Mouse (Mus musculus) forebrain, postnatal 0 days (tissue): ENCODE results near the gene Stxbp3. TPM values are rescaled to one million over a fixed set of nuclear protein-coding genes. Genes with fewer than 3 reads are reported as not detected.

Source experiments
- ATAC-seq: fragments of 200-750 bp; cut with Nextera tagmentation; 2 replicates; pipeline ENCODE4 v1.8.0; 2017; ENCODE audit warnings: mild to moderate bottlenecking, moderate library complexity
- DNase-seq: peaks from one replicate; pipeline ENCODE4 v3.0.0-alpha.2; 2015
- H3K27ac ChIP-seq: fragments of 300-500 bp; sonication (generic); 2 replicates; pipeline ENCODE4 v1.5.1; 2014; ENCODE audit warnings: low read depth, mild to moderate bottlenecking, antibody characterized with exemption, low read length, moderate library complexity, mixed read lengths
- H3K27me3 ChIP-seq: fragments of 300-500 bp; sonication (generic); 2 replicates; pipeline ENCODE4 v1.6.1; 2014; ENCODE audit warnings: mild to moderate bottlenecking, low read length, mixed read lengths; ENCODE audit not compliant: insufficient read depth
- H3K36me3 ChIP-seq: fragments of 300-500 bp; sonication (generic); 2 replicates; pipeline ENCODE4 v1.6.1; 2014; ENCODE audit warnings: mild to moderate bottlenecking, moderate library complexity; ENCODE audit not compliant: insufficient read depth
- H3K4me1 ChIP-seq: fragments of 300-500 bp; sonication (generic); 2 replicates; pipeline ENCODE4 v1.6.1; 2014; ENCODE audit warnings: antibody characterized with exemption; ENCODE audit not compliant: insufficient read depth
- H3K4me2 ChIP-seq: fragments of 300-500 bp; sonication (generic); 2 replicates; pipeline ENCODE4 v1.6.1; 2014; ENCODE audit warnings: low read depth, mild to moderate bottlenecking, moderate library complexity
- H3K4me3 ChIP-seq: fragments of 300-500 bp; sonication (generic); 2 replicates; pipeline ENCODE4 v1.5.1; 2014; ENCODE audit warnings: low read depth, low read length, mixed read lengths
- H3K9ac ChIP-seq: fragments of 300-500 bp; sonication (generic); 2 replicates; pipeline ENCODE4 v1.6.1; 2014; ENCODE audit warnings: mild to moderate bottlenecking
- H3K9me3 ChIP-seq: fragments of 300-500 bp; sonication (generic); 2 replicates; pipeline ENCODE4 v1.6.1; 2016; ENCODE audit warnings: low read length
- CTCF ChIP-seq: sonication (generic); IDR thresholded peaks from 2 replicates; pipeline ENCODE4 v1.5.1; 2016; ENCODE audit warnings: antibody characterized with exemption, control low read depth, low read depth
- WGBS: fragments of 180-500 bp; shearing (Covaris S2); extraction: QIAGEN DNeasy Blood & Tissue Kit; methylation state at CpG from one replicate; pipeline ENCODE4 v1.1.7; 2014; 5-methylcytosine and 5-hydroxymethylcytosine counted together
- polyA plus RNA-seq: library from polyadenylated mRNA; unstranded; fragments of >200 nt; fragmentation: Nextera tagmentation; extraction: Ambion mirVana; gene quantifications from 2 replicates; pipeline ENCODE4 v1.2.1, GENCODE M21; 2015
- total RNA-seq: library from RNA; depleted of rRNA; stranded (reverse); fragments of >200 nt; gene quantifications from 2 replicates; pipeline ENCODE4 v1.2.3, GENCODE M21; 2014

Gene Stxbp3
- total and polyA plus RNA-seq, 2 experiments from 2014 or later = 9.7 to 11.2 TPM

DNA sequence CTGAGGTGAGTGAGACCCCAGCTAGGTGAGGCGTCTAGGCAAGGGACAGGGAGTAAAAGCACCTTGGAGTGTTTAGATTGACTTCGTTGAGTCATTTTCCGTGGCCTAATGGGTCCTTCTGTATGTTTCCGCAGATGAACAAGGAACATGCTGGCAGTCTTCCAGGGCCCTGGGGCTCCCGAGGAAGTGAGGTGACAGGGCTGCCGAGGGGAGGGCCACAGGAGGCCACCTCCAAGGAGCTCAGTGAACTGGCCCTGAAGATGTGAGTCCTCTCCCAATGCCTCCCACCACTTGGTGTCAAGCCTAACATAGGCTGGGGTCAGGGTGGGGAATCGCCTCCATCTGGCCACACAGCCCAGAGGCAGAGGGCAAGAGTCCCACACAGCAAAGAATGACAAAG is 75.3 kb downstream of the Stxbp3 start:
- Histone ChIP-seq H3K36me3 (no peaks in the 10 kb centered on the region), H3K4me3 (no peak overlapping the region), H3K27me3 (no peaks in the 10 kb centered on the region), H3K27ac (no peak overlapping the region), H3K9me3 (no peaks in the 10 kb centered on the region), H3K4me2 (no peak overlapping the region), H3K4me1 (no peaks in the 10 kb centered on the region), H3K9ac (no peak overlapping the region)
- WGBS = 43% methylated on average over 7 of the region's 7 CpGs
- ATAC-seq = no peak
- no peak for TF ChIP-seq CTCF
- no peak for DNase-seq

DNA sequence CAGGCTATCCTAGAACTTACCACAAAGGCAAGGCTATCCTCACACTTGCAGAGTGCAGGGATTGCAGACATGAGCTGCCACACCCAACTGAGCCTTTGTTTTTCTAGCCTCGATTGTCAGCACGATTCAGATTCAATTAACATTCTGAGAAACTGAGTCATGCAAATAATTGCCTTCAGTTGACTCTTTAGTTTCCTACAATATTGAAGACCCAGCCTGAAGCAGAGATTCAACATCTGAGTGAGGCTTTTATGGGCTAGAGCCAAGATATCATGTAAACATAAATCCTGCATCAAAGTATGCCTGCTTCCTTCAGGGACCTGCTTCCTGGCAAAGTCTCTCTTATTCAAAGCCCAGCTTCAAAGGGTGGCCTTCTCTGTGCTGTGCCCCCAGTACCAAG is 76.6 kb downstream of the Stxbp3 start:
- no peak for ATAC-seq
- H3K9me3 ChIP-seq = no peaks in the 10 kb centered on the region
- WGBS = 69% methylated on average over 2 of the region's 2 CpGs
- H3K4me3 ChIP-seq = no peak overlapping the region
- no peaks in the 10 kb centered on the region for H3K4me1 ChIP-seq
- no peak overlapping the region for H3K27ac ChIP-seq
- no peak overlapping the region for H3K4me2 ChIP-seq
- TF ChIP-seq CTCF = no peak
- no peaks in the 10 kb centered on the region for H3K36me3 ChIP-seq
- H3K27me3 ChIP-seq = no peaks in the 10 kb centered on the region
- DNase-seq = no peak
- no peak overlapping the region for H3K9ac ChIP-seq

DNA sequence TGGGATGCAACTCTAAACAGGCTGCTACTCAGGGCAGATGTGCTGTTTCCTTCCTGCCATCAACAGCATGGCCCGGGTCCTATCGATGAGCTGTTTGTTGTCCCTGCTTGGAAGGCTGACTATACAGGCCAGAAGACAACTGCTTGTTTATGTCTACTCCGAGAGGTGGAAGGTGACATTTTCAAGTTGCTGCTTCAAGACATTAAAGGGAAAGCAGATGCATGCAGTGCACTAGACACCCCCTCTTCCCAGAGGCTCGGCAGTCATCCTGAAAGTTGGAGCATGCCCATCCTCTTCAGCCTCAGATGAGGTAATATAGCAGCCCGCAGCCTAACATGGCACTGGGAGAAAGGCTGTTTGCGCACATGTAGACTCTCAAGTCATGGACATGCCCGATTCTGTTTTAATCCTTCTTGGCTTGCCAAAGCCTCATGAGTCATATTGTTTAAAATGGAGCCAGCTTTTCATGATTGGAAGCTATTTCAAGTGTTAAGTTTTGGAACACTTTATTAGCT is 77.7 kb downstream of the Stxbp3 start:
- no peak for TF ChIP-seq CTCF
- Histone ChIP-seq H3K27me3 (no peaks in the 10 kb centered on the region), H3K36me3 (no peaks in the 10 kb centered on the region), H3K27ac (no peak overlapping the region), H3K4me1 (no peaks in the 10 kb centered on the region), H3K9me3 (no peaks in the 10 kb centered on the region), H3K4me3 (no peak overlapping the region), H3K9ac (no peak overlapping the region), H3K4me2 (no peak overlapping the region)
- DNase-seq (peak; percentile 50), ATAC-seq (peak; percentile 85)
- 73% methylated on average over 7 of the region's 7 CpGs for WGBS

DNA sequence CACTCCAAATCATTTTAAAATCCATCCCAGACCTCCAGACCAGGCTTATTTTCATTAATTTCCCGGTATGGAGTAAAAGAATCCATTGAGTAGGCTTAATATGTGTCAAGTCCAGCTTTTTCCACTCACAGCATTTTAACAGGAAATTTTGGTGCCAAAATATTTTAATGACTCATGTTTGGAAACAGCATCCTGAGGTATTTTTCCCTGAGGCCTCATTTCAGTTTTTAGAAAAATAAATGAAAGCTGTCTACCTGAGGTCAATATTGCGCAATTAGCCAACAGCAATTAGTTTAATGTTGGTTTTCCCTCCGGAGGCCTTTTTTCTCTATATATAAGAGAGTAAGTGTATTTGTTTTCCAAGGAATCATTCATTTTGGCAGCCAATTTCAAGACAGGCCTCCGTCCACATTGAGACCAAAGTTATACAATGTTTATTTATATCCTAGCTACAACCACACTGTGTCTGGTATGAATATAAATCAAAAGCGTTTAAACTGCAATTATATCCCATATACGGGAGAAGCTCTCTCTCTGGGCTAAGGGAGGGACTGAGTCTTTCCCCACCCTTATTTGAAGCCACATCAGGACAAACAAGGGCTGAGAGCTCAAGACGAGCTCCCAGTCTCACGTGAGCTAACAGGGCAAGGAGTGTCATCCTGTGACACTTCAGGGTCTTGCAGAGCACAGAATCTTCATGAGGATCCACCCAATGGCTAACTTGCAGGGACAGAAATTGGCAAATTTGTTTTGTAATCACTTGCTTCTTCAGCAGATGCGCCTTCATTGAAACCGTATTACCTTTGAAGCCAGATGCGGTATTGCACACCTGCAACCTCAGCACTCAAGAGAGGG is 80.5 kb downstream of the Stxbp3 start:
- Histone ChIP-seq H3K9ac (no peak overlapping the region), H3K36me3 (no peaks in the 10 kb centered on the region), H3K9me3 (no peaks in the 10 kb centered on the region), H3K27ac (no peak overlapping the region), H3K4me2 (no peak overlapping the region), H3K4me1 (no peaks in the 10 kb centered on the region), H3K4me3 (no peak overlapping the region), H3K27me3 (no peaks in the 10 kb centered on the region)
- peak; percentile 38; the same call in 1 of the 2 replicates for ATAC-seq
- no peak for DNase-seq
- no peak for TF ChIP-seq CTCF
- 73% methylated on average over 11 of the region's 11 CpGs for WGBS

DNA sequence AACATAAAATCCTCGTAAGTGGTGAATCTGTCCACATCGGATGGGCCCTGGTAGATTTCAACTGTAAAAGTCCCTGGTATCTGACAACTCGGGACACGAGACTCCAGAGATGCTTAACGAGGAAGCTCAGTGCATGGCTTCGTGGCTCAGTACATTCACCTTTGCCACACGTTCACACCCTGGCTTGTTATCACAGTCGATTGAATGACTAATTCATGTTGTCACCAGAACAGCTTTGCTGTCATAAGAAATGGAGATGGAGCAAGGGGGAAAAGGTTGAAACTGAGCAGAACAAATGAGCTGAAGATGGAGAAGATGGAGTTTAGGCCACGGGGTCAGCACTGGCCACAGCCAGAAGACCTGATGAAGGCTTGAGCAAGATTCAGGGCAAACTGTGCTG is 82.8 kb downstream of the Stxbp3 start:
- no peaks in the 10 kb centered on the region for H3K36me3 ChIP-seq
- no peaks in the 10 kb centered on the region for H3K27me3 ChIP-seq
- DNase-seq (no peak), ATAC-seq (no peak)
- no peaks in the 10 kb centered on the region for H3K4me1 ChIP-seq
- no peak for TF ChIP-seq CTCF
- H3K4me2 ChIP-seq = no peak overlapping the region
- no peak overlapping the region for H3K4me3 ChIP-seq
- no peak overlapping the region for H3K9ac ChIP-seq
- H3K9me3 ChIP-seq = no peaks in the 10 kb centered on the region
- H3K27ac ChIP-seq = no peak overlapping the region
- 67% methylated on average over 9 of the region's 9 CpGs for WGBS

DNA sequence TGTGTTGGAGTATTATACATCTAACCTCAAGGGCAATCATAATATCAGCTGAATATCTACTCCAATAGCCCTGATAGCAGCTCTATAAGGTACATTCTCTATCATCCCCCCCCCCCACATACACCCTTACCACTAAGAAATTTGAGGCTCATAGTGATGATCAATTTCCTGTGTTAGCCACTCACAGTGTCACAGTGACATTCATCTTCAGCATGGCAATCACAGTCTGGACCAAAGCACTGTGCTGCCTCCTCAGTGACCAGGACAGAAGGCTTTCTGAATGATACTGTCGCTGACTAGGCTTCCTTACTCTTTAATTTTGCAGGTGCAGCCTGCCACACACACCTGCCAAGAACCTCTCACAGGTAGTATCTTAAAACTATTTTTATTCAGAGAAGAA is 84.2 kb downstream of the Stxbp3 start:
- no peak overlapping the region for H3K4me3 ChIP-seq
- no peak for DNase-seq
- no peak for ATAC-seq
- TF ChIP-seq CTCF = no peak
- H3K4me1 ChIP-seq = no peaks in the 10 kb centered on the region
- no peaks in the 10 kb centered on the region for H3K27me3 ChIP-seq
- no peak overlapping the region for H3K4me2 ChIP-seq
- no peak overlapping the region for H3K27ac ChIP-seq
- no peaks in the 10 kb centered on the region for H3K9me3 ChIP-seq
- no peak overlapping the region for H3K9ac ChIP-seq
- H3K36me3 ChIP-seq = no peaks in the 10 kb centered on the region
- 85% methylated on average over 1 of the region's 1 CpGs for WGBS

DNA sequence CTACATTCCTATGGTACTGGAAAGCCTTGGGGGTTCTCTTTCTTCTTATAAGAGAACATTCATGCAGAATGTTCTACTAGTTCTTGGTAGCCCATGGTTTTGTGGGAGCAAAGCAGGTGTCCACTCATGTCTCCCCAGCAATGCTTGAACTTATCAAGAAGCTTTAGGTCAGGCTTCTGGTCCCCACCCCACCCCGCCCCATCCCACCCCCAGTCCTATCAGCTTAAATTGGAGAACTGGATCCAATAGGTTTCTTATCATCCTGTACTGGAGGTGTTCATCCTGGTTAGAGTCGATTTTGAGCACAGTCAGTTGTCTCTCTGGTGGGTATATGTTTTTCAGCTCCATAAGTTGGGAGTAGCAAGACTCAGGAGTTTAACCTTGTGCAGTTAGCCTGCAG is 84.8 kb downstream of the Stxbp3 start:
- H3K4me2 ChIP-seq = no peak overlapping the region
- no peak overlapping the region for H3K27ac ChIP-seq
- no peaks in the 10 kb centered on the region for H3K27me3 ChIP-seq
- no peak for ATAC-seq
- WGBS = 94% methylated on average over 2 of the region's 2 CpGs
- no peak for TF ChIP-seq CTCF
- no peaks in the 10 kb centered on the region for H3K36me3 ChIP-seq
- no peaks in the 10 kb centered on the region for H3K4me1 ChIP-seq
- no peak overlapping the region for H3K4me3 ChIP-seq
- no peak for DNase-seq
- H3K9ac ChIP-seq = no peak overlapping the region
- H3K9me3 ChIP-seq = no peaks in the 10 kb centered on the region
